Mouse (Mus musculus) liver, embryonic 14.5 days (tissue): ENCODE data around the gene Olfr678.

Source experiments
- CTCF ChIP-seq: IDR thresholded peaks from 2 replicates; pipeline ENCODE4 v1.5.1; 2016; ENCODE audit warnings: antibody characterized with exemption, low read depth, control low read depth
- EP300 ChIP-seq: IDR thresholded peaks from 2 replicates; pipeline ENCODE4 v1.6.1; 2016; ENCODE audit warnings: antibody characterized with exemption, low read depth

DNA sequence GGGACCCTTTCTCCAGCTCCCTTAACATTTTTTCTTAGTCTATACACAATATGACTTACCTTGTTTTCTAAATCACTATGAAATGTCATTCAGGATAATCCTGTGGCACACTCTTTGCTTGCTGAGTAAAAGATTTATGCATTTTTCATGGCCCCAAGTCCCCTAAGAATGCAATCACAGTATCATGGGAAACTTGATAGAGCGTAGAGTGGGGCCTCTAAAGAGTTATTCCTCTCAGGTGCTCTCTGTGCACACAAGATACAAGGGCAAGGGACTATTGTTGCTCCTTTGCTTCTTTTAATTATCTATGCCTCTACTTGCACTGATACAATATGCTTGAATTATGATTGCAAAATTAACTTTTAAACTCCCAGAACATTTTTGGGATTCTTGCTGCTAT, 35.9 kb upstream of the Olfr678 start, which contains the start of gene Olfr675:
- TF ChIP-seq EP300 = no peak
- TF ChIP-seq CTCF = no peak
